Mouse (Mus musculus) granulocyte monocyte progenitor cell, adult 5-6 weeks (primary cell): Measurements from ENCODE around the gene Efcab12. TPM values are rescaled to one million over a fixed set of nuclear protein-coding genes. Genes with fewer than 3 reads are reported as not detected.

Experiments used
- total RNA-seq, 2 experiments: library from RNA; stranded (forward) in 1 of 2; stranded (reverse) in 1 of 2; fragments of 200-712, 200-1000 nt in 1 of 2; fragments of >200 nt in 1 of 2; fragmentation: Nextera tagmentation in 1 of 2; gene quantifications; 2 replicates each; pipeline ENCODE4 v1.2.3; 2014 to 2017

Gene Efcab12
- total RNA-seq, 2 experiments from 2014 or later = 0.21 TPM; not detected in 1

Other genes with a start within 250 kb of the Efcab12 start
- not detected in 2 replicates for gene Mkrn2os, start 245.8 kb downstream of the Efcab12 start, total RNA-seq (2014; fragmentation: Nextera tagmentation)
- not detected in 2 replicates for gene Mkrn2os, start 245.8 kb downstream of the Efcab12 start, total RNA-seq (2017)
- gene Mkrn2, start 236.5 kb downstream of the Efcab12 start, total RNA-seq (2014; fragmentation: Nextera tagmentation) = 17.5 and 20.1 TPM in 2 replicates
- 18.8 and 32.8 TPM in 2 replicates for gene Mkrn2, start 236.5 kb downstream of the Efcab12 start, total RNA-seq (2017)
- gene Raf1, start 161.8 kb downstream of the Efcab12 start, total RNA-seq (2014; fragmentation: Nextera tagmentation) = 116 and 120 TPM in 2 replicates
- 60.2 and 65.5 TPM in 2 replicates for gene Raf1, start 161.8 kb downstream of the Efcab12 start, total RNA-seq (2017)
- gene Tmem40, start 76.0 kb downstream of the Efcab12 start, total RNA-seq (2014; fragmentation: Nextera tagmentation) = 11.4 and 12.3 TPM in 2 replicates
- gene Tmem40, start 76.0 kb downstream of the Efcab12 start, total RNA-seq (2017) = 17.4 and 25.3 TPM in 2 replicates
- gene Cand2, start 63.9 kb downstream of the Efcab12 start, total RNA-seq (2014; fragmentation: Nextera tagmentation) = 2.2 and 2.9 TPM in 2 replicates
- gene Cand2, start 63.9 kb downstream of the Efcab12 start, total RNA-seq (2017) = 0.95 and 1.2 TPM in 2 replicates
- gene Rpl32, start 29.7 kb downstream of the Efcab12 start, total RNA-seq (2014; fragmentation: Nextera tagmentation) = 4,964 and 5,314 TPM in 2 replicates
- 4,316 and 4,490 TPM in 2 replicates for gene Rpl32, start 29.7 kb downstream of the Efcab12 start, total RNA-seq (2017)
- 25.2 and 31.1 TPM in 2 replicates for gene Mbd4, start 15.0 kb upstream of the Efcab12 start, total RNA-seq (2014; fragmentation: Nextera tagmentation)
- 16.5 and 22.9 TPM in 2 replicates for gene Mbd4, start 15.0 kb upstream of the Efcab12 start, total RNA-seq (2017)
- 4.0 and 7.1 TPM in 2 replicates for gene Ift122, start 15.1 kb upstream of the Efcab12 start, total RNA-seq (2014; fragmentation: Nextera tagmentation)
- 4.6 and 5.7 TPM in 2 replicates for gene Ift122, start 15.1 kb upstream of the Efcab12 start, total RNA-seq (2017)
- not detected in 2 replicates for gene Rho, start 93.3 kb upstream of the Efcab12 start, total RNA-seq (2014; fragmentation: Nextera tagmentation)
- gene Rho, start 93.3 kb upstream of the Efcab12 start, total RNA-seq (2017) = not detected in 2 replicates
- not detected in 2 replicates for gene H1foo, start 106.5 kb upstream of the Efcab12 start, total RNA-seq (2014; fragmentation: Nextera tagmentation)
- not detected in 2 replicates for gene H1foo, start 106.5 kb upstream of the Efcab12 start, total RNA-seq (2017)
- 29.1 and 38.2 TPM in 2 replicates for gene Plxnd1, start 156.6 kb upstream of the Efcab12 start, total RNA-seq (2014; fragmentation: Nextera tagmentation)
- 43.3 and 46.6 TPM in 2 replicates for gene Plxnd1, start 156.6 kb upstream of the Efcab12 start, total RNA-seq (2017)